Mouse (Mus musculus): ENCODE measurements around the gene Celf2. TPM values are rescaled to one million over a fixed set of nuclear protein-coding genes. Genes with fewer than 3 reads are reported as not detected.

Celf2 gene
- polyA plus RNA-seq, 1 experiment from 2014 or later, result 13.9 TPM

GRCm38 (mm10) chr2:6786494-6787144, 722.7 kb downstream of the Celf2 start:
- DNase-seq (ENCODE audit: low spot score) (no peak), ATAC-seq (replicated peaks; ENCODE audit: low FRiP score, low read depth) (no peak)
- H3K4me1 ChIP-seq (replicated peaks; ENCODE audit: insufficient read depth, low read length), result no peaks in the 10 kb centered on the region
- no peak overlapping the region for H3K4me3 ChIP-seq (replicated peaks; ENCODE audit: low read depth, low read length)
- WGBS, result 60% methylated on average over 3 of the region's 3 CpGs
- H3K27me3 ChIP-seq (ENCODE audit: insufficient read depth, low read length), result no peaks in the 10 kb centered on the region
- H3K36me3 ChIP-seq (ENCODE audit: insufficient read depth, low read length), result no peaks in the 10 kb centered on the region
- no peak overlapping the region for H3K9ac ChIP-seq (ENCODE audit: low read depth, low read length)
- H3K9me3 ChIP-seq (replicated peaks; ENCODE audit: low read length), result no peaks in the 10 kb centered on the region
- H3K4me2 ChIP-seq (ENCODE audit: low read length), result no peak overlapping the region
- no peak overlapping the region for H3K27ac ChIP-seq
- peak; percentile 18; the same call in 1 of the 2 replicates for TF ChIP-seq CTCF (IDR thresholded peaks at IDR 0.05; ENCODE audit: low read depth)

GRCm38 (mm10) chr2:6770214-6770613, 739.1 kb downstream of the Celf2 start:
- WGBS, result 89% methylated on average over 2 of the region's 2 CpGs
- no peak for DNase-seq (ENCODE audit: low spot score)

GRCm38 (mm10) chr2:6762381-6762780, 747.0 kb downstream of the Celf2 start:
- no peaks in the 10 kb centered on the region for H3K4me1 ChIP-seq (replicated peaks; ENCODE audit: insufficient read depth, low read length)
- ATAC-seq (replicated peaks; ENCODE audit: low FRiP score, low read depth), result no peak
- no peak overlapping the region for H3K27ac ChIP-seq
- TF ChIP-seq CTCF (IDR thresholded peaks at IDR 0.05; ENCODE audit: low read depth), result no peak
- DNase-seq (ENCODE audit: low spot score), result no peak
- no peaks in the 10 kb centered on the region for H3K27me3 ChIP-seq (ENCODE audit: insufficient read depth, low read length)
- WGBS, result 32% methylated on average over 2 of the region's 2 CpGs
- H3K9ac ChIP-seq (ENCODE audit: low read depth, low read length), result no peak overlapping the region
- no peak overlapping the region for H3K4me3 ChIP-seq (replicated peaks; ENCODE audit: low read depth, low read length)
- H3K4me2 ChIP-seq (ENCODE audit: low read length), result no peak overlapping the region
- no peaks in the 10 kb centered on the region for H3K9me3 ChIP-seq (replicated peaks; ENCODE audit: low read length)
- H3K36me3 ChIP-seq (ENCODE audit: insufficient read depth, low read length), result no peaks in the 10 kb centered on the region

More at GRCm38 (mm10) chr2:6770214-6770613, 739.1 kb downstream of the Celf2 start:
- no peak overlapping the region for H3K4me3 ChIP-seq (replicated peaks; ENCODE audit: low read depth, low read length)
- no peaks in the 10 kb centered on the region for H3K4me1 ChIP-seq (replicated peaks; ENCODE audit: insufficient read depth, low read length)
- H3K9ac ChIP-seq (ENCODE audit: low read depth, low read length), result no peak overlapping the region
- TF ChIP-seq CTCF (IDR thresholded peaks at IDR 0.05; ENCODE audit: low read depth), result no peak
- no peak for ATAC-seq (replicated peaks; ENCODE audit: low FRiP score, low read depth)
- no peaks in the 10 kb centered on the region for H3K36me3 ChIP-seq (ENCODE audit: insufficient read depth, low read length)
- no peaks in the 10 kb centered on the region for H3K27me3 ChIP-seq (ENCODE audit: insufficient read depth, low read length)
- H3K27ac ChIP-seq, result no peak overlapping the region
- H3K9me3 ChIP-seq (replicated peaks; ENCODE audit: low read length), result no peaks in the 10 kb centered on the region
- H3K4me2 ChIP-seq (ENCODE audit: low read length), result no peak overlapping the region

GRCm38 (mm10) chr2:6743173-6743572, 766.2 kb downstream of the Celf2 start:
- Histone ChIP-seq H3K4me1 (replicated peaks; ENCODE audit: insufficient read depth, low read length) (no peaks in the 10 kb centered on the region), H3K4me3 (replicated peaks; ENCODE audit: low read depth, low read length) (no peak overlapping the region), H3K4me2 (ENCODE audit: low read length) (no peak overlapping the region), H3K27ac (no peak overlapping the region), H3K9me3 (replicated peaks; ENCODE audit: low read length) (no peaks in the 10 kb centered on the region), H3K27me3 (ENCODE audit: insufficient read depth, low read length) (no peaks in the 10 kb centered on the region), H3K36me3 (ENCODE audit: insufficient read depth, low read length) (no peaks in the 10 kb centered on the region), H3K9ac (ENCODE audit: low read depth, low read length) (no peak overlapping the region)
- no peak for ATAC-seq (replicated peaks; ENCODE audit: low FRiP score, low read depth)
- no peak for DNase-seq (ENCODE audit: low spot score)
- 60% methylated on average over 2 of the region's 2 CpGs for WGBS
- TF ChIP-seq CTCF (IDR thresholded peaks at IDR 0.05; ENCODE audit: low read depth), result no peak

- no peaks in the 10 kb centered on the region for H3K4me1 ChIP-seq (replicated peaks; ENCODE audit: insufficient read depth, low read length)
- 77% methylated on average over 4 of the region's 4 CpGs for WGBS
- H3K36me3 ChIP-seq (ENCODE audit: insufficient read depth, low read length), result no peaks in the 10 kb centered on the region
- H3K27ac ChIP-seq, result no peak overlapping the region
- TF ChIP-seq CTCF (IDR thresholded peaks at IDR 0.05; ENCODE audit: low read depth), result peak; percentile 26; the same call in 1 of the 2 replicates
- H3K4me2 ChIP-seq (ENCODE audit: low read length), result no peak overlapping the region
- DNase-seq (ENCODE audit: low spot score) (peak; percentile 37), ATAC-seq (replicated peaks; ENCODE audit: low FRiP score, low read depth) (no peak)
- H3K9ac ChIP-seq (ENCODE audit: low read depth, low read length), result no peak overlapping the region
- H3K9me3 ChIP-seq (replicated peaks; ENCODE audit: low read length), result no peaks in the 10 kb centered on the region
- H3K4me3 ChIP-seq (replicated peaks; ENCODE audit: low read depth, low read length), result no peak overlapping the region
- no peaks in the 10 kb centered on the region for H3K27me3 ChIP-seq (ENCODE audit: insufficient read depth, low read length)
Measured at GRCm38 (mm10) chr2:6739998-6740668, 769.2 kb downstream of the Celf2 start.

- no peak for TF ChIP-seq CTCF (IDR thresholded peaks at IDR 0.05; ENCODE audit: low read depth)
- H3K27ac ChIP-seq, result no peak overlapping the region
- no peak overlapping the region for H3K9ac ChIP-seq (ENCODE audit: low read depth, low read length)
- no peaks in the 10 kb centered on the region for H3K9me3 ChIP-seq (replicated peaks; ENCODE audit: low read length)
- no peaks in the 10 kb centered on the region for H3K27me3 ChIP-seq (ENCODE audit: insufficient read depth, low read length)
- H3K4me1 ChIP-seq (replicated peaks; ENCODE audit: insufficient read depth, low read length), result no peaks in the 10 kb centered on the region
- no peak for ATAC-seq (replicated peaks; ENCODE audit: low FRiP score, low read depth)
- H3K36me3 ChIP-seq (ENCODE audit: insufficient read depth, low read length), result no peaks in the 10 kb centered on the region
- H3K4me2 ChIP-seq (ENCODE audit: low read length), result no peak overlapping the region
- no peak overlapping the region for H3K4me3 ChIP-seq (replicated peaks; ENCODE audit: low read depth, low read length)
- DNase-seq (ENCODE audit: low spot score), result no peak
- WGBS, result 91% methylated on average over 2 of the region's 2 CpGs
Measured at GRCm38 (mm10) chr2:6732026-6732425, 777.3 kb downstream of the Celf2 start.

All from kidney, postnatal 0 days (tissue).